Mouse (Mus musculus) myocyte (in vitro differentiated cells): ENCODE results near the gene Akt1.

Experiments
- CEBPB ChIP-seq: IDR thresholded peaks from 2 replicates; pipeline ENCODE4 v1.6.1; 2011; ENCODE audit warnings: mild to moderate bottlenecking, moderate library complexity; ENCODE audit not compliant: poor library complexity, insufficient read depth, severe bottlenecking
- E2F4 ChIP-seq: IDR thresholded peaks from one replicate; pipeline ENCODE4 v1.6.1; 2011; ENCODE audit warnings: mild to moderate bottlenecking, control low read depth, moderate library complexity; ENCODE audit not compliant: insufficient read depth
- MAX ChIP-seq: IDR thresholded peaks from one replicate; pipeline ENCODE4 v1.6.1; 2011; ENCODE audit warnings: low read depth, mild to moderate bottlenecking, control low read depth
- MYOD1 ChIP-seq, 3 experiments: IDR thresholded peaks; one replicate each; pipeline ENCODE4 v1.6.1; 2011; ENCODE audit warnings: control low read depth in 2 of 3, low read depth in 2 of 3, mild to moderate bottlenecking in 2 of 3, moderate library complexity in 1 of 3; ENCODE audit not compliant: insufficient read length in 2 of 3, control insufficient read depth in 1 of 3
- MYOG ChIP-seq, 3 experiments: IDR thresholded peaks; one replicate each; pipeline ENCODE4 v1.6.1; 2011; ENCODE audit warnings: control low read depth in 2 of 3, low read depth in 2 of 3, mild to moderate bottlenecking in 2 of 3; ENCODE audit not compliant: insufficient read length in 2 of 3, control insufficient read depth in 1 of 3, insufficient read depth in 1 of 3
- POLR2A ChIP-seq: IDR thresholded peaks from one replicate; pipeline ENCODE4 v1.6.1; 2011; ENCODE audit warnings: low read depth, mild to moderate bottlenecking, control low read depth, moderate library complexity; ENCODE audit not compliant: insufficient read length
- REST ChIP-seq: IDR thresholded peaks from one replicate; pipeline ENCODE4 v1.6.1; 2011; ENCODE audit warnings: mild to moderate bottlenecking, control low read depth, moderate library complexity; ENCODE audit not compliant: insufficient read depth, insufficient read length
- SRF ChIP-seq: IDR thresholded peaks from one replicate; pipeline ENCODE4 v1.6.1; 2011; ENCODE audit warnings: low read depth; ENCODE audit not compliant: control insufficient read depth, insufficient read length
- TCF12 ChIP-seq: IDR thresholded peaks from one replicate; pipeline ENCODE4 v1.6.1; 2011; ENCODE audit warnings: mild to moderate bottlenecking, control low read depth; ENCODE audit not compliant: poor library complexity, insufficient read depth, severe bottlenecking
- TCF3 ChIP-seq: IDR thresholded peaks from one replicate; pipeline ENCODE4 v1.6.1; 2011; ENCODE audit warnings: low read depth, control low read depth; ENCODE audit not compliant: insufficient read length
- USF1 ChIP-seq: IDR thresholded peaks from one replicate; pipeline ENCODE4 v1.6.1; 2011; ENCODE audit warnings: low read depth, mild to moderate bottlenecking, control low read depth, moderate library complexity

DNA sequence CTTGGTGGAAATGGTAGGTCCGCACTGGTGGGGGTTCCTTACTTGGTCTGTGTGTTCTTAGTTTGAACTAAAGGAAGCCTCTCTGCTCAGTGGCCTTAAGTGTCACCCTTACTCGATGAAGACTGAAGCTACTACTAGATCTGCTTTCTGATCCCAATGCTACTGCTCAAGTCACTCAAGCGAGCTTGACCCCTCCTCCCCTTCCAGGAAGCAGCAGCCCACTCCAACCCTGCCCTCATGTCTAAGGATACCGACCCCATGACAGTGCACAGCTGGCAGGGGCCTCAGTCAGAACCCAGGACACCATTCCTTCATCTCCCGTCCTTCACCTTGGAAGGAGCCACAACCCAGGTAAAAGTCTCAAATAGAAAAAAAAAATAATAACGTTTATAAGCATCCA, 45.5 kb upstream of the Akt1 start, which contains the start of gene Cep170b:
- TF ChIP-seq E2F4 (no peak), REST (no peak), POLR2A (no peak), TCF3 (no peak), CEBPB (no peak), MAX (no peak), USF1 (no peak), MYOG (IDR thresholded peaks at IDR 0.05; ENCODE audit: control insufficient read depth in 1 of 3, insufficient read depth in 1 of 3, insufficient read length in 2 of 3, low read depth in 2 of 3) (no peak), TCF12 (no peak), MYOD1 (IDR thresholded peaks at IDR 0.05; ENCODE audit: control insufficient read depth in 1 of 3, insufficient read length in 2 of 3, low read depth in 2 of 3) (no peak), SRF (no peak)
